Mouse (Mus musculus): ENCODE data around the gene Uox.

Uox gene

GRCm38 (mm10) chr3:146570148-146570782 is at the start of gene Uox:
Gene Uox (plus strand): TSS chr3:146570426.
- DNase-seq (ENCODE audit: low spot score): no peak

GRCm38 (mm10) chr3:146520798-146521651 is 49.2 kb upstream of the Uox start, which contains the start of gene Rpf1:
Gene Rpf1 (minus strand): TSS chr3:146521429.
- DNase-seq (ENCODE audit: low spot score): peak; percentile 90

GRCm38 (mm10) chr3:146521652-146522020 is 48.6 kb upstream of the Uox start:
- DNase-seq (ENCODE audit: low spot score): no peak

GRCm38 (mm10) chr3:146528335-146528734 is 41.9 kb upstream of the Uox start:
- DNase-seq (ENCODE audit: low spot score): no peak

- DNase-seq (ENCODE audit: low spot score): no peak
These were observed 35.2 kb upstream of the Uox start for GRCm38 (mm10) chr3:146534986-146535385.

GRCm38 (mm10) chr3:146540521-146541273 is 29.5 kb upstream of the Uox start:
- DNase-seq (ENCODE audit: low spot score): no peak

GRCm38 (mm10) chr3:146543632-146544031 is 26.6 kb upstream of the Uox start:
- DNase-seq (ENCODE audit: low spot score): no peak

- no peak for DNase-seq (ENCODE audit: low spot score)
These were observed 15.4 kb upstream of the Uox start for GRCm38 (mm10) chr3:146554816-146555215.

- DNase-seq (ENCODE audit: low spot score): no peak
These were observed 13.7 kb upstream of the Uox start for GRCm38 (mm10) chr3:146556567-146556966.

GRCm38 (mm10) chr3:146557507-146557906 is 12.7 kb upstream of the Uox start:
- DNase-seq (ENCODE audit: low spot score): no peak

GRCm38 (mm10) chr3:146562936-146563335 is 7.3 kb upstream of the Uox start:
- no peak for DNase-seq (ENCODE audit: low spot score)

GRCm38 (mm10) chr3:146564268-146565064 is 5.8 kb upstream of the Uox start:
- DNase-seq (ENCODE audit: low spot score): peak; percentile 88

- no peak for DNase-seq (ENCODE audit: low spot score)
These were observed 5.2 kb upstream of the Uox start for GRCm38 (mm10) chr3:146565065-146565411.

GRCm38 (mm10) chr3:146567366-146567765 is 2.9 kb upstream of the Uox start:
- no peak for DNase-seq (ENCODE audit: low spot score)

- DNase-seq (ENCODE audit: low spot score): no peak
These were observed 2.2 kb upstream of the Uox start for GRCm38 (mm10) chr3:146567884-146568530.

GRCm38 (mm10) chr3:146569594-146569993 is 632 bp upstream of the Uox start:
- DNase-seq (ENCODE audit: low spot score): no peak

GRCm38 (mm10) chr3:146570939-146571338 is 713 bp downstream of the Uox start:
- no peak for DNase-seq (ENCODE audit: low spot score)

- DNase-seq (ENCODE audit: low spot score): no peak
These were observed 1.1 kb downstream of the Uox start for GRCm38 (mm10) chr3:146571341-146571740.

- no peak for DNase-seq (ENCODE audit: low spot score)
These were observed 7.4 kb downstream of the Uox start for GRCm38 (mm10) chr3:146577591-146577990.

GRCm38 (mm10) chr3:146580039-146580729 is 10.0 kb downstream of the Uox start:
- no peak for DNase-seq (ENCODE audit: low spot score)

- no peak for DNase-seq (ENCODE audit: low spot score)
These were observed 13.3 kb downstream of the Uox start for GRCm38 (mm10) chr3:146583478-146583877.

All from layer of hippocampus, adult 9-10 months (tissue).